Mouse (Mus musculus) thymus, adult 2 months (tissue): ENCODE data around the gene Sec61a2. TPM values are rescaled to one million over a fixed set of nuclear protein-coding genes. Genes with fewer than 3 reads are reported as not detected.

Experiments used
- DNase-seq: peaks from one replicate; pipeline ENCODE4 v3.0.0; 2021
- H3K27ac ChIP-seq: fragments of 200-500 bp; 2 replicates; pipeline ENCODE4 v1.5.1; 2012; ENCODE audit warnings: low read length, control low read depth; ENCODE audit not compliant: control insufficient read depth, insufficient read depth
- H3K27me3 ChIP-seq: fragments of 200-500 bp; 2 replicates; pipeline ENCODE4 v1.6.1; 2012; ENCODE audit warnings: mild to moderate bottlenecking, low read length, moderate library complexity, mixed read lengths; ENCODE audit not compliant: control insufficient read depth, insufficient read depth
- H3K36me3 ChIP-seq: fragments of 200-500 bp; 2 replicates; pipeline ENCODE4 v1.6.1; 2012; ENCODE audit warnings: mild to moderate bottlenecking, low read length, moderate library complexity; ENCODE audit not compliant: control insufficient read depth, insufficient read depth
- H3K4me1 ChIP-seq: fragments of 200-500 bp; replicated peaks from 2 replicates; pipeline ENCODE4 v1.6.1; 2012; ENCODE audit warnings: low read length; ENCODE audit not compliant: control insufficient read depth, insufficient read depth
- H3K4me3 ChIP-seq: fragments of 200-500 bp; 2 replicates; pipeline ENCODE4 v1.5.1; 2012; ENCODE audit warnings: mild to moderate bottlenecking, low read length, control low read depth, moderate library complexity; ENCODE audit not compliant: control insufficient read depth, insufficient read depth
- CTCF ChIP-seq: fragments of 200-500 bp; IDR thresholded peaks from 2 replicates; pipeline ENCODE4 v1.5.1; 2012; ENCODE audit warnings: mild to moderate bottlenecking, control low read depth, low read length, moderate library complexity, borderline replicate concordance; ENCODE audit not compliant: control insufficient read depth, poor library complexity, insufficient read depth; ENCODE audit errors: extremely low read depth
- POLR2A ChIP-seq: fragments of 200-500 bp; IDR thresholded peaks from 2 replicates; pipeline ENCODE4 v1.6.1; 2012; ENCODE audit warnings: mild to moderate bottlenecking, low read length, control low read depth, moderate library complexity; ENCODE audit not compliant: control insufficient read depth, poor library complexity, insufficient read depth; ENCODE audit errors: extremely low read depth
- WGBS: fragments of 180-500 bp; shearing (Covaris S2); methylation state at CpG from one replicate; pipeline ENCODE4 v1.1.7; 2018; 5-methylcytosine and 5-hydroxymethylcytosine counted together
- polyA plus RNA-seq: library from polyadenylated mRNA; depleted of rRNA; stranded (reverse); fragments of >200 nt; gene quantifications from 2 replicates; pipeline ENCODE4 v1.2.3, GENCODE M21; 2012

The Sec61a2 gene
- polyA plus RNA-seq, 1 experiment = 34.0 TPM

DNA sequence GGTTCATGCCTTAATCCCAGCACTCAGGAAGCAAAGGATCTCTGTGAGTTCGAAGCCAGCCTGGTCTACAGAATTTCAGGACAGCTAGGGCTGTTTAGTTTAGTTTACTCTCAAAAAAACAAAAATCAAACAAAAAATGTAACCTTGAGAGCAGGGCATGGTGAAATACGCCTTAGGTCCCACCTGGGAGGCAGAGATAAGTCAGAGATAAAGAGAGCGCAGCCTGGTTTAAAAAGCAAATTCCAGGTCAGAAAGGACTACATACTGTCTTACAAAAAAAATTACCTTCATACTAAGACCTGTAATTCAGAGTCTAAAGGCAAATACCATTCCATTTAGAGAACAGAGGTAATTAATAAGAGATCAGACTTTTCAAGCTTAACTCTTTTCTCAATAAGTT is 44.1 kb upstream of the Sec61a2 start:
- Histone ChIP-seq H3K27me3 (no peaks in the 10 kb centered on the region), H3K4me1 (peaks cover 7% of the 10 kb centered on the region), H3K27ac (no peak overlapping the region), H3K36me3 (no peaks in the 10 kb centered on the region), H3K4me3 (no peak overlapping the region)
- 94% methylated on average over 3 of the region's 3 CpGs for WGBS
- DNase-seq = no peak
- TF ChIP-seq CTCF (no peak), POLR2A (no peak)

DNA sequence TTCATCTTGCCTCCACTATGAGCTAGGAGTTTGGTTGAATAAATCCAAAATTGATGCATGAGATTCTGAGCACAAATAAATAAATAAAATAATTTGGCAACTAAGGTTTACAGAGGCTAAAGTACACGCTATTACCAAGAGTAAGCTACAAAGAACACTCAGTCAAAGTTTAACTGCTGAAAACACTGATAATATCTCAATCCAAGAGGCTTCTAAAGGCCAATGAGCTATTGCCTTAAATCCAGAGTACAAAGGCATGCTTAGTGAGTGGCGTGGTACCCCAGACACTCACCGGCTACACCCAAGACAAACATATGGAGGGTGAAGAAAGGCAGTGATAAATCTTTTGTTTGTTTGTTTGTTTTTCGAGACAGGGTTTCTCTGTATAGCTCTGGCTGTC is 41.3 kb upstream of the Sec61a2 start:
- Histone ChIP-seq H3K27ac (no peak overlapping the region), H3K27me3 (no peaks in the 10 kb centered on the region), H3K36me3 (no peaks in the 10 kb centered on the region), H3K4me1 (no peaks in the 10 kb centered on the region), H3K4me3 (no peak overlapping the region)
- no peak for TF ChIP-seq POLR2A
- TF ChIP-seq CTCF = no peak
- WGBS = 97% methylated on average over 4 of the region's 4 CpGs
- no peak for DNase-seq

DNA sequence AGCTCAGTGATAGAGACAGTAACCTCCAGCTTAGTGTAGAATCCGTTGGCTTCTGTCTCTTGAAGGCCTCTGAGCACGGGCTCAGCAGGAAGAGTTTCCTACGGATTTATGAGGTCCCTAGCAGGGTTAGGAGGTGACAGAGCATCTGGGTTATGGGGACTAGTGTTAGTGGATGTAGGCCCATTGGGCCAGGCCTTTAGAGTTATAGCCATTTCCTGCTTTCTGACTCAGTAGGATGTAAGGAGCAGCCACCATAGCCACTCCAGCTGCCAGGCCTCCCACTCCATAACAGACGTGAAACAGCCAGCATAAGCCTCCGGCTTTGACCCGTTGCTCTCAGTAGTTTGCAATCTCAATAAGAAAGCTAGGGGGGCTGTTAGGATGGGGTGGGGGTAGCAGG is 40.8 kb upstream of the Sec61a2 start:
- TF ChIP-seq CTCF (no peak), POLR2A (no peak)
- Histone ChIP-seq H3K4me3 (no peak overlapping the region), H3K36me3 (no peaks in the 10 kb centered on the region), H3K27me3 (no peaks in the 10 kb centered on the region), H3K27ac (no peak overlapping the region; the same call in 1 of the 2 replicates), H3K4me1 (no peaks in the 10 kb centered on the region)
- 94% methylated on average over 6 of the region's 6 CpGs for WGBS
- no peak for DNase-seq

DNA sequence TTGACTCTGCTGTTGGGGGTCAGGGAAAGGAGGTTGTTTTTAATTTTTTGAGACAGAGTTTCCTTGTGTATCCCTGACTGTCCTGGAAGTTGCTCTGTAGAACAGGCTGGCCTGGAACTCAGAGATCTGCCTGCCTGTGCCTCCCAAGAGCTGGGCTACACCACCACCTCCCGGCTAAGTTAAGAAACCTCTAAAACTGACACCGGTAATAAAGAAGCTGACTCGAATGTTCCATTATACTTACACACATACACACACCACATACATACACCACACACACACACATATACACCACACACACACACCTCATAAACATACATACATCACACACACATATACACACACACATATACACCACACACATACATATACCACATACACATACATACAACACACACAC is 39.7 kb upstream of the Sec61a2 start:
- WGBS = 91% methylated on average over 3 of the region's 3 CpGs
- no peak for TF ChIP-seq POLR2A
- TF ChIP-seq CTCF = no peak
- no peak overlapping the region for H3K27ac ChIP-seq

DNA sequence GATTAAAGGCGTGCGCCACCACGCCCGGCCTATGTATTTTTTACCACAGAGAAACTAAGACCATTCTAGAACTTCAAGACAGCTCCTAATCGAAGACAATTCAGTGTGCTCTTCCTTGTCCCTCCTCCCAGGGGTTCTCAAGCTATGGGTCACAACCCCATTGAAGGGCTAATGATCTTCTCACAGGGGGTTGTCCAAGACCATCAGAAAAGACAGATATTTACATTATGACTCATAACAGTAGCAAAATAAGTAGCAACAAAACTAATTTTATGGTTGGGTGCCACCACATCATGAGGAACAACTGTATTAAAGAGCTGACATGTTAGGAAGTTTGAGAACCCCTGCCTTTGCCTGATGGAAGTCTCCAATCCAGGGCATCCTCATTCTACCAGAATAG is 36.7 kb upstream of the Sec61a2 start:
- DNase-seq = no peak
- Histone ChIP-seq H3K36me3 (no peaks in the 10 kb centered on the region), H3K27me3 (no peaks in the 10 kb centered on the region), H3K27ac (no peak overlapping the region), H3K4me3 (no peak overlapping the region), H3K4me1 (no peaks in the 10 kb centered on the region)
- TF ChIP-seq CTCF (no peak), POLR2A (no peak)
- WGBS = 91% methylated on average over 5 of the region's 5 CpGs

More for the DNA sequence above, 39.7 kb upstream of the Sec61a2 start:
- no peak for DNase-seq
- H3K27me3 ChIP-seq = no peaks in the 10 kb centered on the region
- no peak overlapping the region for H3K4me3 ChIP-seq
- H3K4me1 ChIP-seq = no peaks in the 10 kb centered on the region
- H3K36me3 ChIP-seq = no peaks in the 10 kb centered on the region

DNA sequence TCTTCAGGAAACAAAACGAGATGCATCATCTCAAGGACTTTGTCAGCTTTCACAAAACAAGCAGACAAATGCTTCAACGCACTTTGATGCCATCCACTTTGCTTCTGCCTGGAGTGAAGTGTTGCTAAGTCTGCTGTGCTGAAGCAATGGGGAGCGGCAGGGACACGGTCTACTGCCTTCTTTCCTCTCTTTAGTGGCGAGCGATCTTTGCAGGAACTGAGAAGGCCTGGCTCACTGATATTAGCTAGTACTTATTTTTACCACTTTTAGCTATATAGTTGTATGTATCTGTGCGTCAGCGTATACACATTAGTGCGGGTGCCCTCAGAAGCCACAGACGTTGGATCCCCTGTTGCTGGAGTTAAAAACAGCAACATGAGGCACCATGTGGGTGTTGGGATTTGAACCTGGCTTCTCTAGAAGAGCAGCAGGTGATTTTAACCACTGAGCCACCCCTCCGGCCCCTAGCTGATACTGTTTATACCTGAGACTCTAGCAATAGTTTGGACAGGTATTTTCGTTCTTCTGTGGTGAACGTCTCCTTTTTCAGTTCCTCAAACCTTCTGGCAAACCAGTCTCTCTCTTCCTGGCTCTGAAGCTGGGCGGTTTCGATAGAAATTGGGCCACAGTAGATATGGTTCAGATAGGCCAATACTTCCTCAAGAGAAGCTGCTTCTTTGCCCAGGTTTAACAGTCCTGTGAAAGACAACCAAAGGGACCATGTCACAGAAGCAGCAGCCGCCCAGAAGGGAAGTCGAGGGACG is 35.2 kb upstream of the Sec61a2 start:
- Histone ChIP-seq H3K27me3 (no peaks in the 10 kb centered on the region), H3K4me3 (no peak overlapping the region), H3K36me3 (no peaks in the 10 kb centered on the region), H3K27ac (no peak overlapping the region), H3K4me1 (no peaks in the 10 kb centered on the region)
- DNase-seq = no peak
- WGBS = 60% methylated on average over 18 of the region's 18 CpGs
- TF ChIP-seq CTCF (no peak), POLR2A (no peak)

DNA sequence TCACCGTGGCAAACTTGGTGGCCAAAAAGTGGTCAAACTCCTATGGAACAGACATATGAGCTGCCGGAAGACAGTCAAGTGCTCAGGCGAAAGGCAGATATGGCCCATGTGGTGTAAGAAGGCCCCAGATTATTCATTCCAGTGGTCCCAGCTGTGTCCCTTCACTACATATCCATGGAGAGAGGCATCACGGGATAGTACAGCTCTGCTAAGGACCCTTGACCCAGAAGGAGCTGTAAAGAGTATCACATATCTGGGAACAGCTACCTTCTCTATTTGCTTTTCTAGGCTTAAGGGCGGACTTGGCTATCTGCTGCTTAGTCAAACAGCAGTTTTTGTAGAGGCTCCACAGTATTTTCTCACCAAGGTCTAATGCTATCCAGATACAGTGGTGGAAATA is 34.6 kb upstream of the Sec61a2 start:
- no peaks in the 10 kb centered on the region for H3K36me3 ChIP-seq
- no peak overlapping the region for H3K4me3 ChIP-seq
- TF ChIP-seq CTCF (no peak), POLR2A (no peak)
- 98% methylated on average over 5 of the region's 5 CpGs for WGBS
- no peaks in the 10 kb centered on the region for H3K4me1 ChIP-seq
- no peak for DNase-seq
- H3K27me3 ChIP-seq = no peaks in the 10 kb centered on the region
- no peak overlapping the region for H3K27ac ChIP-seq
